Mouse (Mus musculus): ENCODE measurements around the gene Fam243. TPM values are rescaled to one million over a fixed set of nuclear protein-coding genes. Genes with fewer than 3 reads are reported as not detected.

Fam243 gene
- polyA plus RNA-seq, 1 experiment from 2014 or later = not detected

DNA sequence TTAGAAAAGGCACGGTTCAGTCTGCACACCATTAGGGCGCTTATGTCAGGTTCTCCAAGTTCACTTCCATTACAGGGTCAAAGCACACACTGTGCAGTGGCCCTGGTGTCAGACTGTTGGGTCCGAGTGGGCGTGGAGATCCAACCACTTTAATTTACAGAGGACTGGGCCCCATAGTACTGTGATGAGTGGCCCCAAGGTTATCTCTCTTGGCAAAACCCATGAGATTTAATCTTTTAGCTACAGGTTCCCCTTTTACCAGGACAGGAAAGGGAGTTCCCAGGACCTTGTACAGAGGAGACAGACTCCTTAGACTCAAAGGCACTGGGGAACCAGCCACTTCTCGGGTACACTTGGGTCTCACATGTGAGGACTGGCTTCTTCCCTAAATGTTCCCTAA lies 34.1 kb upstream of the Fam243 start:
- 68% methylated on average over 5 of the region's 5 CpGs for WGBS (ENCODE audit: insufficient replicate concordance)

DNA sequence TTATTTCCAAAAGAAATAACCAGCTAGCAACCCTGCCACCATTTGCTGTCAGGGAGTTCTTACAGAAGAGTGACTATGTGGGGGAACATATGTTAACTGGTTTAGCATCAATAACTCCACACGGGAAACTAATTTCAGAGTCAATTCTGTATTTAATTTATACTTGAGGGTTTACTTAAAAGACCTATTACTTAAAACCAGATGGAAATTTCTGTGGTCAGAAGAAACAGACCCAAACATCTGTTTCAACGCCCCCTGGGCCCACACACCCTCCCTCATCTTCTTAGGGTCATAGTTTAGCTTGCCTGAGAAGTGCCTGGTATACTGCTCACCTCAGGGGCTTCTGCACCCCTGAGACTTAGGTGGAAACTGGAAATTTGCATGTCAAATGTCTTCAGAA lies 32.7 kb upstream of the Fam243 start:
- Histone ChIP-seq H3K9me3 (replicated peaks; ENCODE audit: control insufficient read depth, low read length) (no peaks in the 10 kb centered on the region), H3K36me3 (ENCODE audit: control insufficient read depth, insufficient read depth, low read length) (no peaks in the 10 kb centered on the region), H3K4me3 (ENCODE audit: low read depth, low read length) (no peak overlapping the region), H3K4me1 (ENCODE audit: control insufficient read depth, insufficient read depth, low read length) (peaks cover 30% of the 10 kb centered on the region), H3K27ac (ENCODE audit: low read depth, low read length) (no peak overlapping the region), H3K4me2 (no peak overlapping the region), H3K9ac (ENCODE audit: low read depth, low read length) (no peak overlapping the region), H3K27me3 (ENCODE audit: control insufficient read depth, insufficient read depth, low read length) (no peaks in the 10 kb centered on the region)
- 77% methylated on average over 2 of the region's 2 CpGs for WGBS (ENCODE audit: insufficient replicate concordance)
- no peak for ATAC-seq (replicated peaks; ENCODE audit: insufficient number of reproducible peaks, low FRiP score, low TSS enrichment)

More for the DNA sequence above, 34.1 kb upstream of the Fam243 start:
- Histone ChIP-seq H3K27ac (ENCODE audit: low read depth, low read length) (peak overlapping the region; percentile 0; the same call in 1 of the 2 replicates), H3K9ac (ENCODE audit: low read depth, low read length) (peak overlapping the region; percentile 3; the same call in 1 of the 2 replicates), H3K27me3 (ENCODE audit: control insufficient read depth, insufficient read depth, low read length) (no peaks in the 10 kb centered on the region), H3K4me1 (ENCODE audit: control insufficient read depth, insufficient read depth, low read length) (peaks cover 36% of the 10 kb centered on the region), H3K9me3 (replicated peaks; ENCODE audit: control insufficient read depth, low read length) (no peaks in the 10 kb centered on the region), H3K4me2 (no peak overlapping the region), H3K4me3 (ENCODE audit: low read depth, low read length) (no peak overlapping the region), H3K36me3 (ENCODE audit: control insufficient read depth, insufficient read depth, low read length) (no peaks in the 10 kb centered on the region)
- no peak for ATAC-seq (replicated peaks; ENCODE audit: insufficient number of reproducible peaks, low FRiP score, low TSS enrichment)

DNA sequence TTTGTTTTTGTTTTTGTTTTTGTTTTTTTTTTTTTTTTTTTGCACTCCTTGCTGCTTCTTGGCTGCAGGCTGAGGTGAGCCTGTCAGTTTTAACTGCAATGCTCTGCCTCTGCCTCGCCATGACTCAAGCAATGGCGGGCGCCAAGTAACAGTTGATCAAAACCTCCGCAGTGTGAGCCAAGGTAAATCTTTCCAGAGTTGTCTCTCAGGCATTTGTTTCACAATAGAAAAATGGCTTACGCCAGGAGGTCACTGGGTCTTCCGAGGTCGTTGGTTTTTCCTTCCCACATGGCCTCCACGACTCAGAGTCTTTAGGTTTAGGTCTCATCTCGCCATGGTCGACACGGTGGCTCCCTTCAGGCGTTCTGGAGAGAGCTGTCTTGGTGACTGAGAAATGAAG lies 32.1 kb upstream of the Fam243 start:
- Histone ChIP-seq H3K9me3 (replicated peaks; ENCODE audit: control insufficient read depth, low read length) (no peaks in the 10 kb centered on the region), H3K27ac (ENCODE audit: low read depth, low read length) (no peak overlapping the region), H3K4me1 (ENCODE audit: control insufficient read depth, insufficient read depth, low read length) (peaks cover 26% of the 10 kb centered on the region), H3K27me3 (ENCODE audit: control insufficient read depth, insufficient read depth, low read length) (no peaks in the 10 kb centered on the region), H3K4me3 (ENCODE audit: low read depth, low read length) (no peak overlapping the region), H3K36me3 (ENCODE audit: control insufficient read depth, insufficient read depth, low read length) (no peaks in the 10 kb centered on the region), H3K9ac (ENCODE audit: low read depth, low read length) (no peak overlapping the region), H3K4me2 (no peak overlapping the region)
- ATAC-seq (replicated peaks; ENCODE audit: insufficient number of reproducible peaks, low FRiP score, low TSS enrichment) = no peak
- 82% methylated on average over 12 of the region's 12 CpGs for WGBS (ENCODE audit: insufficient replicate concordance)

DNA sequence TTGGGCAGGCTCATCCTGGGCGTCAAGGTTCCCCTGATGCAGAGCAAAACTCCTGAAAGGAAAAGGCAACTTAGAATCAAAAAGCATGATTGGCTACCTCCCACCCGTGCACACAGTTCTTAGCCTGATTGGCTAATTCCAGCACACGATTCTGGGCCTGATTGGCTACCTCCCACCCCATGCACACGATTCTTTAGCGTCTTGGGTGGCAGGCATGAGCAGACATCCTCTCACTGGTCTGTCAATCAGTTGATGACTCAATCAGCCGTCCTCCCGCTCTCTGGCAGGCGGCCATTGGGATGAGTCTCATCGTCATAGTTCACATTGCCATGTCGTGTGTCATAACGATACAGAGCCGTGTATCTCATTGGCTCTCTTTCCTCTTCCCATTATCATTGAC lies 27.7 kb upstream of the Fam243 start:
- WGBS (ENCODE audit: insufficient replicate concordance) = 81% methylated on average over 12 of the region's 12 CpGs
- H3K36me3 ChIP-seq (ENCODE audit: control insufficient read depth, insufficient read depth, low read length) = no peaks in the 10 kb centered on the region
- H3K27ac ChIP-seq (ENCODE audit: low read depth, low read length) = no peak overlapping the region
- peaks cover 19% of the 10 kb centered on the region for H3K4me1 ChIP-seq (ENCODE audit: control insufficient read depth, insufficient read depth, low read length)
- no peak overlapping the region for H3K4me3 ChIP-seq (ENCODE audit: low read depth, low read length)
- no peaks in the 10 kb centered on the region for H3K27me3 ChIP-seq (ENCODE audit: control insufficient read depth, insufficient read depth, low read length)
- no peak overlapping the region for H3K9ac ChIP-seq (ENCODE audit: low read depth, low read length)
- no peaks in the 10 kb centered on the region for H3K9me3 ChIP-seq (replicated peaks; ENCODE audit: control insufficient read depth, low read length)
- no peak overlapping the region for H3K4me2 ChIP-seq
- ATAC-seq (replicated peaks; ENCODE audit: insufficient number of reproducible peaks, low FRiP score, low TSS enrichment) = no peak

DNA sequence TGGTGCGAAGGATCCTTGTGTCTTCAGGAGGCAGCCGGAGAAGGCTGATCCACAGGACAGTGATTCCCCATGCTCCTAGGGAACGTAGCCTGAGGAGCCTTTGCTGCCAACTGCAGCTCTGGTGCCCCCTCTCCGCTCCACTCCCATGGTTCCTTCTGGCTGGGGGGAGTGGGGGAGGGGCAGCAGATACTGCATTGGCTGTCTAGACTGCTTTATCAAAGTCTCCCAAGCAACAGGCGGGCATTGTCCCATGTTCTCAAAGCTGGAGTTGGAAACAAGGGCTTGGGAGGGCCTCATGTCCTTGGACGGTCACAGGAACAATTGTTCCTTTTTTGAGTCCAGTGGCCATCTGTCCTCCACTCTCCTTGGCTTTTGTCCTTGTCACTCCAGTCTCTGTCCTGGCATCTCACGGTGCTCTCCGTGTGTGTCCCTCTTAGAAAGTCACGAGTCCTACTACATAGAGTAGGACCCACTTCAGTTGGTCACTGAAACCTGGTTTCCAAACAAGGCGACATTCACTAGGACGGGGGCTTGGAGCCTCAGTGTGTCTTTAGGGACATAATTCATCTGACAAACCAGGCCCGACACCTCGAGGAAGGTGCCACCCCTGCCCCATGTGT lies 25.2 kb upstream of the Fam243 start:
- Histone ChIP-seq H3K9me3 (replicated peaks; ENCODE audit: control insufficient read depth, low read length) (no peaks in the 10 kb centered on the region), H3K27me3 (ENCODE audit: control insufficient read depth, insufficient read depth, low read length) (no peaks in the 10 kb centered on the region), H3K4me1 (ENCODE audit: control insufficient read depth, insufficient read depth, low read length) (peaks cover 22% of the 10 kb centered on the region), H3K4me3 (ENCODE audit: low read depth, low read length) (no peak overlapping the region), H3K36me3 (ENCODE audit: control insufficient read depth, insufficient read depth, low read length) (no peaks in the 10 kb centered on the region), H3K9ac (ENCODE audit: low read depth, low read length) (peak overlapping the region; percentile 18; the same call in 1 of the 2 replicates), H3K27ac (ENCODE audit: low read depth, low read length) (peak overlapping the region; percentile 95), H3K4me2 (peak overlapping the region; percentile 7; the same call in 1 of the 2 replicates)
- ATAC-seq (replicated peaks; ENCODE audit: insufficient number of reproducible peaks, low FRiP score, low TSS enrichment) = peak; percentile 62
- 50% methylated on average over 13 of the region's 13 CpGs for WGBS (ENCODE audit: insufficient replicate concordance)

DNA sequence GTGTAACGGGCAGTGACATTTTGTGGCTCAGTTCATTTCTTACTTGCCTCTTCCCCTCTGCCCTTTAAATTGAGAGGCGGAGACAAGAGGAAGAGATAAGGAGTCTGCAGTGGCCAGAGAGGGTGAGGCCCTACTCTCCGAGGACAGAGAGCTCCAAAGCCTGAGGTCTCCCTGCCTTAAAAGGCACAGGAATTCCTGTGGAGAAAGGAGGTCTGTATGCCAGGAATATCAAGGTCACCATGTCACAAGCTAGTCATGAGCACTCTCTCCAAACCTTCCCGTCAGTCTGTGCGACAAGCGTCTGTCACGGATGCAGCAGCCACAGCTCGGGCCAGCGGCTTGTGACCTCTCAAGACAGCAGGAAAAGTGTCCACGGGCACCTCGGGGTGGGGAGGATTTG lies 23.9 kb upstream of the Fam243 start:
- Histone ChIP-seq H3K36me3 (ENCODE audit: control insufficient read depth, insufficient read depth, low read length) (no peaks in the 10 kb centered on the region), H3K9ac (ENCODE audit: low read depth, low read length) (0 out of 2 replicates have a peak overlapping the region, but pooled peaks have one; percentile 36), H3K27ac (ENCODE audit: low read depth, low read length) (peak overlapping the region; percentile 95), H3K27me3 (ENCODE audit: control insufficient read depth, insufficient read depth, low read length) (no peaks in the 10 kb centered on the region), H3K4me3 (ENCODE audit: low read depth, low read length) (no peak overlapping the region), H3K9me3 (replicated peaks; ENCODE audit: control insufficient read depth, low read length) (no peaks in the 10 kb centered on the region), H3K4me1 (ENCODE audit: control insufficient read depth, insufficient read depth, low read length) (peaks cover 32% of the 10 kb centered on the region), H3K4me2 (peak overlapping the region; percentile 17; the same call in 1 of the 2 replicates)
- peak; percentile 57 for ATAC-seq (replicated peaks; ENCODE audit: insufficient number of reproducible peaks, low FRiP score, low TSS enrichment)
- 19% methylated on average over 11 of the region's 11 CpGs for WGBS (ENCODE audit: insufficient replicate concordance)

DNA sequence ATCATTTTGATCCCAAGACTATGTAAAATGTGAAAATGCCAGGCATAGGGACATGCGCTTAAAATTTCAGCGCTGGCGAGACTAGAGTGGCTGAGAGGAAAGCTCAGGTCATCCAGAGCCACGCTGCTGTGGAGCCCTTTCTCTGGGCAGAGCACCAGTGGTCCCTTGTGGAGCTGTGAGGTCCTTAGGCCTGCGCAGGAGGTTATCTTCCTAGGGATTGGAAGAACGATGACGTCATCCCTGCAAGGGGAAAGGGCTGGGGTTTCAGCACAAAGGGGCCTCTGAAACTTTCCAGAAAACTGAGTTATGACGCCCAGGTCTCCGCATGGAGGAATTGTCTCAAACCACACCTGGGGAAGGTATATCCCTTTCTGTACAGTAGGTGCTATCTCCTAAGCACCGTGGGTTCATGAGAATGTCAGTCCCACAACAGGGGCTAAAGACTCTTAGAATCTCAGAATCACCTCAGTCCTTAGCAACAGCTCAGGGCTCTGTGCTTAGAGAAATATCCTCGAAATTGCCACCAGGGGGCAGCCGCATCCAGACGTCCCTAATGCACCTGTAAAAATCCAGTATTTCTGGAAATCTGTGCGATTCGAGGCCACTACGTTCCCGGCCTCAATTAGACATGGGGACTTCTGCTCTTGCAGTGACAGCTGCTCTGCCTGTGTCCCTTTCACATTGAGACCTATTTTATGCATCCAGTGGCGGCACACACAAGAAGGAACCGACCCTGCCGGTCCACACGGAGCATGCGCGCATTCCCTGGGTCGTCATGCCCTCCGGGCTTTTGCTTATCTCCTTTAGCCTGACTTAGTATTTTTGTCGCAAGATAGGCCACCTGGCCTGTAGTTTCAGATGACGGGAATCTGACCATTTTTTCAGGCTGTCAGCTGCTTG lies 19.6 kb upstream of the Fam243 start:
- Histone ChIP-seq H3K27ac (ENCODE audit: low read depth, low read length) (peak overlapping the region; percentile 88), H3K4me3 (ENCODE audit: low read depth, low read length) (peak overlapping the region; percentile 18), H3K9me3 (replicated peaks; ENCODE audit: control insufficient read depth, low read length) (no peaks in the 10 kb centered on the region), H3K27me3 (ENCODE audit: control insufficient read depth, insufficient read depth, low read length) (no peaks in the 10 kb centered on the region), H3K4me2 (peak overlapping the region; percentile 58), H3K9ac (ENCODE audit: low read depth, low read length) (peak overlapping the region; percentile 39), H3K4me1 (ENCODE audit: control insufficient read depth, insufficient read depth, low read length) (peaks cover 34% of the 10 kb centered on the region), H3K36me3 (ENCODE audit: control insufficient read depth, insufficient read depth, low read length) (no peaks in the 10 kb centered on the region)
- 15% methylated on average over 27 of the region's 27 CpGs for WGBS (ENCODE audit: insufficient replicate concordance)
- ATAC-seq (replicated peaks; ENCODE audit: insufficient number of reproducible peaks, low FRiP score, low TSS enrichment) = peak; percentile 31; the same call in 1 of the 2 replicates

DNA sequence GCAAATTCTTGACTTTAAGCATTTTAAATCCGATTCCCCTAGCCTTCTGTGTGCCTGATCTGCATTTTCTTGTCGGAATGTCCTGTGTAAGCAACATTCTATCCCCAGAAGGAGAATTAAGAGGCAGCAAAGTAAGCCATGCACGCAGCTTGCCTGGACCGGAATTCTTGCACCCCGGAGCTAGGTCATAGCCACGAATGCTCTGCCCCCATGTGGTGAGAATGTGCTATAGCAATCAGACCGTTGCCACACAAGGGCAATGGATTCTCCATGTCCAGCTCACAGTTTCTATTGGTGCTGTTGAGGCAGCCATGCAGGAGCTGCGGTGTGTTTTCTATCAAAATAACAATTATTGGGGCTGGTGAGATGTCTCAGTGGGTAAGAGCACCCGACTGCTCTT lies 15.0 kb upstream of the Fam243 start:
- peaks cover 25% of the 10 kb centered on the region for H3K4me1 ChIP-seq (ENCODE audit: control insufficient read depth, insufficient read depth, low read length)
- ATAC-seq (replicated peaks; ENCODE audit: insufficient number of reproducible peaks, low FRiP score, low TSS enrichment) = no peak
- no peak overlapping the region for H3K4me3 ChIP-seq (ENCODE audit: low read depth, low read length)
- no peak overlapping the region for H3K9ac ChIP-seq (ENCODE audit: low read depth, low read length)
- H3K36me3 ChIP-seq (ENCODE audit: control insufficient read depth, insufficient read depth, low read length) = no peaks in the 10 kb centered on the region
- H3K9me3 ChIP-seq (replicated peaks; ENCODE audit: control insufficient read depth, low read length) = no peaks in the 10 kb centered on the region
- WGBS (ENCODE audit: insufficient replicate concordance) = 8% methylated on average over 9 of the region's 9 CpGs
- no peak overlapping the region for H3K4me2 ChIP-seq
- H3K27ac ChIP-seq (ENCODE audit: low read depth, low read length) = no peak overlapping the region
- H3K27me3 ChIP-seq (ENCODE audit: control insufficient read depth, insufficient read depth, low read length) = no peaks in the 10 kb centered on the region

Measured in heart, embryonic 11.5 days (tissue).